Mouse (Mus musculus) hindbrain, postnatal 0 days (tissue): ENCODE results near the gene Slc29a4. TPM values are rescaled to one million over a fixed set of nuclear protein-coding genes. Genes with fewer than 3 reads are reported as not detected.
A peak's percentile ranks its signal among the peaks of the same experiment; 100 is the strongest.

Source experiments
- ATAC-seq: fragments of 200-750 bp; cut with Nextera tagmentation; 2 replicates; pipeline ENCODE4 v1.8.0; 2017; ENCODE audit warnings: mild to moderate bottlenecking, moderate TSS enrichment, moderate library complexity
- DNase-seq: peaks from one replicate; pipeline ENCODE4 v3.0.0-alpha.2; 2015; ENCODE audit warnings: low spot score
- H3K27ac ChIP-seq: fragments of 300-500 bp; sonication (generic); 2 replicates; pipeline ENCODE4 v1.5.1; 2014; ENCODE audit warnings: mild to moderate bottlenecking
- H3K27me3 ChIP-seq: fragments of 300-500 bp; sonication (generic); 2 replicates; pipeline ENCODE4 v1.6.1; 2014; ENCODE audit warnings: low read length, mixed read lengths; ENCODE audit not compliant: insufficient read depth
- H3K36me3 ChIP-seq: fragments of 300-500 bp; sonication (generic); 2 replicates; pipeline ENCODE4 v1.6.1; 2014; ENCODE audit warnings: low read length, mixed read lengths; ENCODE audit not compliant: insufficient read depth
- H3K4me1 ChIP-seq: fragments of 300-500 bp; sonication (generic); 2 replicates; pipeline ENCODE4 v1.6.1; 2014; ENCODE audit warnings: antibody characterized with exemption, low read length, mixed read lengths; ENCODE audit not compliant: insufficient read depth
- H3K4me2 ChIP-seq: fragments of 300-500 bp; sonication (generic); 2 replicates; pipeline ENCODE4 v1.6.1; 2014; ENCODE audit warnings: low read depth, mild to moderate bottlenecking, low read length, moderate library complexity, mixed read lengths
- H3K4me3 ChIP-seq: fragments of 300-500 bp; sonication (generic); 2 replicates; pipeline ENCODE4 v1.5.1; 2014; ENCODE audit warnings: low read length
- H3K9ac ChIP-seq: fragments of 300-500 bp; sonication (generic); replicated peaks from 2 replicates; pipeline ENCODE4 v1.6.1; 2014; ENCODE audit warnings: mild to moderate bottlenecking, low read length, moderate library complexity, mixed read lengths
- H3K9me3 ChIP-seq: fragments of 300-500 bp; sonication (generic); 2 replicates; pipeline ENCODE4 v1.6.1; 2016; ENCODE audit warnings: low read length, mixed read lengths
- CTCF ChIP-seq: IDR thresholded peaks from 2 replicates; pipeline ENCODE4 v1.5.1; 2016; ENCODE audit warnings: antibody characterized with exemption, control low read depth, low read depth
- WGBS: fragments of 180-500 bp; shearing (Covaris S2); extraction: QIAGEN DNeasy Blood & Tissue Kit; methylation state at CpG from one replicate; pipeline ENCODE4 v1.1.7; 2014; 5-methylcytosine and 5-hydroxymethylcytosine counted together
- polyA plus RNA-seq: library from polyadenylated mRNA; unstranded; fragments of >200 nt; fragmentation: Nextera tagmentation; extraction: Ambion mirVana; gene quantifications from 2 replicates; pipeline ENCODE4 v1.2.1, GENCODE M21; 2015
- total RNA-seq: library from RNA; depleted of rRNA; stranded (reverse); fragments of >200 nt; gene quantifications from 2 replicates; pipeline ENCODE4 v1.2.3, GENCODE M21; 2014

Slc29a4 gene
- total and polyA plus RNA-seq, 2 experiments from 2014 or later: 67.1 to 80.1 TPM

DNA sequence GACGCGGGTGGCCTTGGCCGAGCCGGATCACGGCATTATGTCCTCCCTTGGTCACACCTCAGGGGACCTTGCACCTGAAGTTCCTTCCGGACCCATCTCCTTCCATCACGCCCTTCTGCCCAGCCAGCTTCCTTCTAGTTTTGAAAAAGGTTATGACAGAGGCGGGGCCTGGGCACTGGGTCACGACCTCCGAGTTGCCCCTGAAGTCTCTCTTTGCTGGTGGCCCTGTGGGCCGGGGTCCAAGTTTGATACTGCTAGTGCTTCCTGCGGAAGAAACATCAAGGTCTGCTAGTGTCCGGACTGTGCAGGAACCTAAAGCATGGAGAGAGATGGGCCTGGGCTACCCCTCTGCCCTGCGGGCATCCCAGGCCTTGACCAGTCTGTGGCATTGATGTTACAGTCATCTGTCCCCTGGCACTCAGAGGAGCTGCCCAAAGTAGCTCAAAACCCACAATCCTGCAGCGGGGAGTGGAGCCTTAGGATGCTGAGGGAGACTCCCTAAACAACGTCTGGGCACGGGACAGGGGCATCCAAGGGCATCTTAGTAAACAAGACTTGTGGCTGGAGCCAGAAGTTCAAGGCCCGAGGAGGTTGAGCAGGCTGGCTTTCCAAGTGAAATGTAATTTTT lies 10.3 kb downstream of the Slc29a4 start:
- Histone ChIP-seq H3K4me3 (peak overlapping the region; percentile 75), H3K4me2 (peak overlapping the region; percentile 78), H3K9ac (peak overlapping the region; percentile 75), H3K27ac (peak overlapping the region; percentile 56; the same call in 1 of the 2 replicates), H3K4me1 (peaks cover 12% of the 10 kb centered on the region), H3K27me3 (no peaks in the 10 kb centered on the region; the same call in 1 of the 2 replicates), H3K9me3 (no peaks in the 10 kb centered on the region), H3K36me3 (no peaks in the 10 kb centered on the region)
- WGBS: 16% methylated on average over 18 of the region's 18 CpGs
- ATAC-seq (peak; percentile 0; the same call in 1 of the 2 replicates), DNase-seq (no peak)
- TF ChIP-seq CTCF: no peak

GRCm38 (mm10) chr5:142703569-142703968 lies 11.3 kb downstream of the Slc29a4 start:
- no peaks in the 10 kb centered on the region for H3K36me3 ChIP-seq
- H3K4me1 ChIP-seq: peaks cover 12% of the 10 kb centered on the region
- H3K9me3 ChIP-seq: no peaks in the 10 kb centered on the region
- DNase-seq (peak; percentile 80), ATAC-seq (peak; percentile 55)
- peak overlapping the region; percentile 75 for H3K9ac ChIP-seq
- 34% methylated on average over 10 of the region's 10 CpGs for WGBS
- H3K27ac ChIP-seq: peak overlapping the region; percentile 26; the same call in 1 of the 2 replicates
- TF ChIP-seq CTCF: no peak
- H3K27me3 ChIP-seq: no peaks in the 10 kb centered on the region; the same call in 1 of the 2 replicates
- peak overlapping the region; percentile 78 for H3K4me2 ChIP-seq
- peak overlapping the region; percentile 75 for H3K4me3 ChIP-seq

GRCm38 (mm10) chr5:142707709-142708108 lies 15.4 kb downstream of the Slc29a4 start:
- H3K36me3 ChIP-seq: peaks cover 10% of the 10 kb centered on the region; the same call in 1 of the 2 replicates
- WGBS: 91% methylated on average over 5 of the region's 5 CpGs
- H3K27ac ChIP-seq: no peak overlapping the region
- no peak for TF ChIP-seq CTCF
- H3K27me3 ChIP-seq: no peaks in the 10 kb centered on the region
- no peak overlapping the region for H3K4me2 ChIP-seq
- DNase-seq (no peak), ATAC-seq (no peak)
- no peaks in the 10 kb centered on the region for H3K9me3 ChIP-seq
- H3K9ac ChIP-seq: no peak overlapping the region
- H3K4me3 ChIP-seq: no peak overlapping the region
- H3K4me1 ChIP-seq: peaks cover 12% of the 10 kb centered on the region

- ATAC-seq (no peak), DNase-seq (no peak)
- no peak overlapping the region for H3K9ac ChIP-seq
- no peak for TF ChIP-seq CTCF
- no peak overlapping the region for H3K4me3 ChIP-seq
- no peaks in the 10 kb centered on the region for H3K9me3 ChIP-seq
- WGBS: 75% methylated on average over 7 of the region's 7 CpGs
- peaks cover 17% of the 10 kb centered on the region; the same call in 1 of the 2 replicates for H3K36me3 ChIP-seq
- H3K27me3 ChIP-seq: no peaks in the 10 kb centered on the region
- no peak overlapping the region for H3K27ac ChIP-seq
- no peak overlapping the region for H3K4me2 ChIP-seq
- no peaks in the 10 kb centered on the region for H3K4me1 ChIP-seq
Measured at GRCm38 (mm10) chr5:142709436-142709835, 17.1 kb downstream of the Slc29a4 start.

DNA sequence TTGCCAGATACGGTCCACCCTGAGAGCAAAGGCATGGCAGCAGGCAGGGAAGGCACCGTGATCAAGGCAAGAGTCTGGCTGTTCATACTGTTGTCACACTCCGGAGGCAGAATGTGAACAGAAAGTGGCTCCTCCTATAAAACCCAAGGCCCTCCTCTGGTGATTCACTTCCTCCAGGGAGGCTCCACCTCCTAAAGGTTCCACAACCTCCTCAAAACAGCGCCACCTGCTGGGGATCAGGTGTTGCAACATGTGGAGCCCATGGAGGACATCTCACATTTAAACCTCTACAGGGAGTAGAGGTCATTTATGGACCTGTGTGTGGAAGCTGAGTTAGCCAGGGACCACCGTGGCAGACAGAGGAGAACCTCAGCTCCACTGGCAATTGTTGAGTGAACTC lies 20.1 kb downstream of the Slc29a4 start:
- Histone ChIP-seq H3K4me2 (no peak overlapping the region), H3K36me3 (peaks cover 17% of the 10 kb centered on the region; the same call in 1 of the 2 replicates), H3K27me3 (no peaks in the 10 kb centered on the region), H3K9me3 (no peaks in the 10 kb centered on the region), H3K4me3 (no peak overlapping the region), H3K4me1 (no peaks in the 10 kb centered on the region), H3K27ac (no peak overlapping the region), H3K9ac (no peak overlapping the region)
- ATAC-seq (no peak), DNase-seq (peak; percentile 41)
- 89% methylated on average over 5 of the region's 5 CpGs for WGBS
- TF ChIP-seq CTCF: peak; percentile 59

DNA sequence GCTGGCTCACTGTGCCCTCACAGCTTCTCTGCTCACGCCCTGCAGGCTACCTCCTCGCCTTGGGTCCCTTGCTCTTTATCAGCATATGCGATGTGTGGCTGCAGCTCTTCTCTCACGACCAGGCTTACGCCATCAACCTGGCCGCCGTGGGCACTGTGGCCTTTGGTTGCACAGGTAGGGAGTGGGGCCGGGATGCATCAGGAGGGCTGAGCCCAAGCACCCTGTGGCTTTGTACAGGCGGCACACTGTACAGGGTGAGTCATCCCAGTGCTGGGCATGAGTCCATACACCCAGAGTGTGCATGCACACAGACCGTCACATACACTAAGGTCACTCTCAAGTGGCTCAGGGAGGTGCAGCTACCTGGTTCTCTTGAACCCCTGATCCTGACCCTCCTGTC lies 21.7 kb downstream of the Slc29a4 start:
- Histone ChIP-seq H3K9ac (no peak overlapping the region), H3K9me3 (no peaks in the 10 kb centered on the region), H3K4me2 (no peak overlapping the region), H3K36me3 (peaks cover 23% of the 10 kb centered on the region; the same call in 1 of the 2 replicates), H3K4me3 (no peak overlapping the region), H3K27ac (no peak overlapping the region), H3K27me3 (no peaks in the 10 kb centered on the region), H3K4me1 (no peaks in the 10 kb centered on the region)
- WGBS: 93% methylated on average over 10 of the region's 10 CpGs
- DNase-seq (no peak), ATAC-seq (no peak; the same call in 1 of the 2 replicates)
- TF ChIP-seq CTCF: no peak

GRCm38 (mm10) chr5:142715059-142715458 lies 22.7 kb downstream of the Slc29a4 start:
- ATAC-seq: no peak
- no peak overlapping the region for H3K4me2 ChIP-seq
- no peak overlapping the region for H3K4me3 ChIP-seq
- H3K27ac ChIP-seq: no peak overlapping the region
- H3K36me3 ChIP-seq: peaks cover 25% of the 10 kb centered on the region; the same call in 1 of the 2 replicates
- H3K9me3 ChIP-seq: no peaks in the 10 kb centered on the region
- no peaks in the 10 kb centered on the region for H3K27me3 ChIP-seq
- DNase-seq: no peak
- no peak overlapping the region for H3K9ac ChIP-seq
- H3K4me1 ChIP-seq: no peaks in the 10 kb centered on the region
- 84% methylated on average over 9 of the region's 9 CpGs for WGBS
- TF ChIP-seq CTCF: no peak
